Mouse (Mus musculus) E14TG2a.4 (cell line): ENCODE results near the gene Itfg2.

ENCODE experiments used
- CTCF ChIP-seq: conservative IDR thresholded peaks from 2 replicates; pipeline ENCODE4 v1.5.1; 2014; ENCODE audit warnings: low read length
- NANOG ChIP-seq: IDR thresholded peaks from 2 replicates; pipeline ENCODE4 v1.6.1; 2014; ENCODE audit warnings: borderline replicate concordance, low read length, mixed read lengths

GRCm38 (mm10) chr6:128427571-128427970 is 2.8 kb upstream of the Itfg2 start:
- TF ChIP-seq CTCF, result no peak
- TF ChIP-seq NANOG, result no peak
